Mouse (Mus musculus) ES-CJ7 (cell line): Measurements from ENCODE around the gene Slamf9.

Source experiments
- DNase-seq: peaks from one replicate; pipeline ENCODE4 v3.0.0; 2011; ENCODE audit warnings: low read depth, low spot score

Gene Slamf9

GRCm38 (mm10) chr1:172475054-172475741 lies at the start of gene Slamf9:
Gene Slamf9, plus strand, starts transcription at chr1:172475358.
- DNase-seq: no peak

GRCm38 (mm10) chr1:172426419-172426818 lies 48.7 kb upstream of the Slamf9 start:
- peak; percentile 76 for DNase-seq

GRCm38 (mm10) chr1:172427841-172428240 lies 47.3 kb upstream of the Slamf9 start:
- no peak for DNase-seq

- DNase-seq: no peak
These were observed 46.5 kb upstream of the Slamf9 start for GRCm38 (mm10) chr1:172428614-172429013.

- no peak for DNase-seq
These were observed 44.4 kb upstream of the Slamf9 start for GRCm38 (mm10) chr1:172430731-172431220.

GRCm38 (mm10) chr1:172431836-172432586 lies 43.1 kb upstream of the Slamf9 start:
- DNase-seq: no peak

- no peak for DNase-seq
These were observed 42.6 kb upstream of the Slamf9 start for GRCm38 (mm10) chr1:172432587-172432955.

- no peak for DNase-seq
These were observed 41.9 kb upstream of the Slamf9 start for GRCm38 (mm10) chr1:172433012-172433850.

GRCm38 (mm10) chr1:172433851-172434165 lies 41.4 kb upstream of the Slamf9 start:
- DNase-seq: no peak

- peak; percentile 46 for DNase-seq
These were observed 38.4 kb upstream of the Slamf9 start for GRCm38 (mm10) chr1:172436785-172437184.

- DNase-seq: no peak
These were observed 36.5 kb upstream of the Slamf9 start for GRCm38 (mm10) chr1:172438621-172439020.

GRCm38 (mm10) chr1:172440521-172440920 lies 34.6 kb upstream of the Slamf9 start:
- DNase-seq: no peak

- no peak for DNase-seq
These were observed 33.2 kb upstream of the Slamf9 start for GRCm38 (mm10) chr1:172441935-172442445.

- peak; percentile 30 for DNase-seq
These were observed 24.9 kb upstream of the Slamf9 start for GRCm38 (mm10) chr1:172450226-172450625.

- no peak for DNase-seq
These were observed 24.2 kb upstream of the Slamf9 start for GRCm38 (mm10) chr1:172450848-172451470.

- no peak for DNase-seq
These were observed 22.2 kb upstream of the Slamf9 start for GRCm38 (mm10) chr1:172452911-172453310.

- no peak for DNase-seq
These were observed 21.3 kb upstream of the Slamf9 start for GRCm38 (mm10) chr1:172453810-172454209.

- DNase-seq: peak; percentile 60
These were observed 19.7 kb upstream of the Slamf9 start for GRCm38 (mm10) chr1:172455416-172455815.

- DNase-seq: no peak
These were observed 19.0 kb upstream of the Slamf9 start for GRCm38 (mm10) chr1:172456001-172456677.

GRCm38 (mm10) chr1:172457196-172457595 lies 18.0 kb upstream of the Slamf9 start:
- DNase-seq: peak; percentile 58

GRCm38 (mm10) chr1:172458041-172458440 lies 17.1 kb upstream of the Slamf9 start:
- peak; percentile 69 for DNase-seq
